Mouse (Mus musculus): ENCODE data around the gene Adgra1. TPM values are rescaled to one million over a fixed set of nuclear protein-coding genes. Genes with fewer than 3 reads are reported as not detected.

Adgra1 gene
- not detected in 3 replicates for total RNA-seq (2017)

GRCm38 (mm10) chr7:139834036-139834435, at the start of gene Adgra1:
TSS of gene Adgra1 (plus strand) at chr7:139834174.
- no peak for ATAC-seq (replicated peaks; ENCODE audit: insufficient number of reproducible peaks, low FRiP score, low TSS enrichment, poor library complexity, severe bottlenecking)

DNA sequence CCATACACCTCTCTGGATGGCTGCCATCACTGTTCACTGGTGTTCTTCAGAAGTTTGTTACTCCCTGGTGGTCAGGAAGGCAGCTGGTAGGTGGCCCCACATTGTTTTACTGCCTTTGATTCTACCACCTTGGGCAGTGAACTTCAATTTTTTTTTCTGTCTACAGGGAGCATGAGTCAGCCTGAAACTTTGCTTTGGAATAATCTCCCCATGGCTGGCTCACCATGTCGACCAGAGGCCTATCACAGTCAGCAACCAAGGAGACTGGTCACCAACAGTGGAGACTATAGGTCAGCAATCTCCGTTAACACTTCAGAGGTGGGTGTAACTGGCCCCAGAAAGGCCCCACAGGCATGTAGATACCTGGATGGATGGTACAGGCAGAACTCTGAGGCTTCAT, 46.6 kb upstream of the Adgra1 start:
- no peak for ATAC-seq (replicated peaks; ENCODE audit: insufficient number of reproducible peaks, low FRiP score, low TSS enrichment, poor library complexity, severe bottlenecking)

GRCm38 (mm10) chr7:139788927-139789326, 45.0 kb upstream of the Adgra1 start:
- ATAC-seq (replicated peaks; ENCODE audit: insufficient number of reproducible peaks, low FRiP score, low TSS enrichment, poor library complexity, severe bottlenecking) = no peak

DNA sequence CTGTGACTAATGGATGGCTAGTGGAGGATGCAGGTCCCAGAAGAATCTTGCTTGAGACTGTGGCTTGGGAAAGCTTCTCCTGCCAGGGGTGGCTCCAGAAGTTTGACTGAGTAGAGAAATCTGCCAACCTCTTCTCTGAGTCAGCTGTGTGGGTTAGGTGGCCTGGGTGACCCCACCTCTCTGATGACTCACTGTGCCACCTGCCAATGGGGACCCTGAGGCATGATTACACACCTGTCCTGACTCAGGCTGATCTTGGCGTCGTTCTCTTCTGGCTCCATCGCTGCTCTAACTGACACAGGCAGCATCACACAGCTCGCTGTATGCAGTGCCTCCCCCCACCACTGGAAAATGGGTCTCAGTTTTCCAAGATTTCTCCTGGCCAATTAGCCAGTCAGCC, 44.3 kb upstream of the Adgra1 start:
- ATAC-seq (replicated peaks; ENCODE audit: insufficient number of reproducible peaks, low FRiP score, low TSS enrichment, poor library complexity, severe bottlenecking) = no peak

DNA sequence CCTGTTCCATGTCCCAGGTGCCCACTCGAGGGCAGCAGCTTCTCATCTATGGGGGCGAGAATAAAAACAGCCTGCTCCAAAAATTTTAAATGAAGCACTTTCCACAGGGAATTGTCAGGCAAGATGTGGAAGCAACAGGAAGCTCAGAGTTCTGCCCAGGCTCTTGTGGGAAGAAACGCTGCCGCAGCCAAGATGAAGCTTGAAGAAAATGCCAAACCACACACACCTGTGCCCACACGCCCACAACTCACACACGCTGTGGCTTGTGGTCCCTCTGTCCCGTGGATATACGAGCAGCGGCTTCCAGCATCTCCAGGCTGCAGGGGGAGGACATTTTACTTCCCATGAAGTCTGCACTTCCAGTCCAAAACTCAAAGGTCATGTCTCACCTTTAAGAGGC, 42.4 kb upstream of the Adgra1 start:
- no peak for ATAC-seq (replicated peaks; ENCODE audit: insufficient number of reproducible peaks, low FRiP score, low TSS enrichment, poor library complexity, severe bottlenecking)

DNA sequence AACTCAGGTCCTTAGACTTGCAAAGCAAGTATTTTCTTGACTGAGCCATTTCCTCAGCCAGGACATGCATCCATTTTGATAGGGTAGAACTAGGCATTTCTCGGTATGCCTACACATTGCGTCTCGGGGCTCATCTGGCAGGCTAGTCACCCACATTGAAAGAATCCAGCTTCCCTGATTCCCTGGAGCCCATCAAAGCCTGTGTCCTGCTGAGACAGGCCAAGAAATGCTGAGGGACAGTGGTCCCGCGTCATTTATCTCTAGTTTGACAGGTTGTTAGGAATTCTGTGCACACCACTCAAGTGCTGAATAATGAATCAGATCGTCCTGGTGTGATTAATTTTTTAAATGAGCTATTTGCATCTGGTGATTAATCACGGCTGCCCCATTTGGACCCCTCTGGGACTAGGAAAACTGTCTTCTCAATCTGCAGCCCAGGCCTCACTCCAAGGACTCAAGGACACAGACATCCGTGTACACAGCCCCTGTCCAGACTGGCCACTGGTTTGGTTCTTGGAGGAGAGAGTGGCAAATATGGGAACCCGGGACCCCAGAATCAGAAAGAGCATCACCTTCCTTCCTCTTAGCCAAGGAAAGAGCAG, 38.9 kb upstream of the Adgra1 start:
- ATAC-seq (replicated peaks; ENCODE audit: insufficient number of reproducible peaks, low FRiP score, low TSS enrichment, poor library complexity, severe bottlenecking) = no peak

DNA sequence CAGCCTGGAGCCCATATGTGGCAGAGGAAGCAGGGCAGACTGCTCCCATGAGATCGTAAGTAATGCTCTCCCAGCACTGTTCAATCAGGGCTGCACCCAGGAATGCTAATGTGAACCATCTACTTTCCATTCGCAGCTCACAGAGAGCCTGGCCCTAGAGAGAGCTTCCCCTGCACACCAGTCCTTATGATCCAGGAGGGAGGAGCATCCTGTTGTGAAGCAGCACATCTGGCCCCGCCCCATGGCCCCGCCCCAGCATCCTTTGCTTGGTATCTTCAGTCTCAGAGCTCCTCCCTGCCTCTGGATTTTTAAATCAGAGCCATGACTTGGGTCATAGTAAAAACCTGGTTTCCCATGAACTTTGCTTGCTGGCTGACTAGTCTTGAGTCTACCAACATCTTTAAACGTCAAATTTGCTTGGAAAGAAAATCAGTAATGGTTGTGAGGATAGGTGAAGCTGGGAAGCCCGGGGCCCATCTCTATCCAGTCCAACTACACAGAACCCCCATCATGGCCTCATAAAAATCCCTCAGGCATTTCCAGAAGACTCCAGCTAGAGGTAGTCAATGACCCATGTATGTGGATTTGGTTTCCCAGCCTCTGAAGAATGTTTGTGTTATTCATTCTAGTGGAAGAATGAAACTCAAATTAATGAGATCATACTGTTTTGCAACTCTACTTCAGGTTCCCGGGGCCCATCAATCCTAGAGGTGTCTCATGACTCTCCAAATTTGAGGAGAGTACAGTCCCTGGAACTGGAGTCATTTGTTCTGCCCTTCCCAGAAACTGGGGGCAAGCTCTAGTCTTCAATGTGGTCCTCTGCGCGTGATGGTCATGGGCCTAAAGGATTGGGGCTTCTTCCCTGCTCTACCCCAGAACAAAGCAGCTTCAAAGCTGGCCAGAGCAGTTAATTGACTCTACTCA, 36.5 kb upstream of the Adgra1 start:
- no peak for ATAC-seq (replicated peaks; ENCODE audit: insufficient number of reproducible peaks, low FRiP score, low TSS enrichment, poor library complexity, severe bottlenecking)

- no peak for ATAC-seq (replicated peaks; ENCODE audit: insufficient number of reproducible peaks, low FRiP score, low TSS enrichment, poor library complexity, severe bottlenecking)
These were observed 27.8 kb upstream of the Adgra1 start for GRCm38 (mm10) chr7:139806175-139806601.

GRCm38 (mm10) chr7:139810036-139810435, 23.9 kb upstream of the Adgra1 start:
- ATAC-seq (replicated peaks; ENCODE audit: insufficient number of reproducible peaks, low FRiP score, low TSS enrichment, poor library complexity, severe bottlenecking) = no peak

- no peak for ATAC-seq (replicated peaks; ENCODE audit: insufficient number of reproducible peaks, low FRiP score, low TSS enrichment, poor library complexity, severe bottlenecking)
These were observed 22.3 kb upstream of the Adgra1 start for GRCm38 (mm10) chr7:139811706-139812105.

GRCm38 (mm10) chr7:139813577-139814207, 20.3 kb upstream of the Adgra1 start:
- ATAC-seq (replicated peaks; ENCODE audit: insufficient number of reproducible peaks, low FRiP score, low TSS enrichment, poor library complexity, severe bottlenecking) = no peak

- no peak for ATAC-seq (replicated peaks; ENCODE audit: insufficient number of reproducible peaks, low FRiP score, low TSS enrichment, poor library complexity, severe bottlenecking)
These were observed 11.5 kb upstream of the Adgra1 start for GRCm38 (mm10) chr7:139822301-139823010.

DNA sequence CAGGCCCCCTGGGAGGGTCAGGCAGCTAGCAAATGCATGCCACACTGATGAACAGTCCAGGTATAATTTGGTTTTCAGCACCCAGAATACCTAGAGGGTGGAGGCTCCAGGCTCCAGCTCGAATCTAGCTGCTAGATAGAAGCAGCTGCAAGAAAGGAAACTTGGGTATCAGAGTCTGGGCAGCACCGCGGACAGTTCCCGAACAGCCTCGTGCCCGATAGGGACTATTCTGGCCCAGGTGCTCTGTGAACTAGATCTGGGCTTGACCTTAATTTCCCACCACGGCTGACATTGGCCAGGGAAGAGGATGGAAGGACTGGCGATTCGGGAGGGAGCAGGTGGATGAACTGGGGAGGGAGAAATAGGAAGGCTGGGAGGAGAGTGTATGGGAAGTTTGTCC, 6.3 kb upstream of the Adgra1 start:
- ATAC-seq (replicated peaks; ENCODE audit: insufficient number of reproducible peaks, low FRiP score, low TSS enrichment, poor library complexity, severe bottlenecking) = no peak

DNA sequence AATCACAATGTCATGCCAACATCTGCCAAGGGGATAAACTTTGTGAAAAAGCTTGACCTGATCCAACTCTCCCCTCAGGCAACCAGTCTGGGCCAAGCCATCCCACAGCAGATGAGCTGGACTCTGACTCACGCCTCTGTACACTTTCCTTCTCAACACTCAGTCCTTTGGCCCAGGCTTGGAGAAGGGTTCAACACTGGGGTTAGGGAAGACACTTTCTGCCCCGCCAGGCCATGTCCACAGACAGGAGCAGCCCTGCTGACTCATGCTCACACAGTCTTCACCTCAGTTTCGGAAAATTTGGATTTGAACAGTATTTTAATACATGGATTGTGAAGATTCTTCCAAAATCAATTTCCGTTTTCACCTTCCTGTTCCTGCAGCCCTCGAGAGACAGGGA, 442 bp upstream of the Adgra1 start:
- ATAC-seq (replicated peaks; ENCODE audit: insufficient number of reproducible peaks, low FRiP score, low TSS enrichment, poor library complexity, severe bottlenecking) = no peak

GRCm38 (mm10) chr7:139835140-139836131, 1.5 kb downstream of the Adgra1 start:
- no peak for ATAC-seq (replicated peaks; ENCODE audit: insufficient number of reproducible peaks, low FRiP score, low TSS enrichment, poor library complexity, severe bottlenecking)

DNA sequence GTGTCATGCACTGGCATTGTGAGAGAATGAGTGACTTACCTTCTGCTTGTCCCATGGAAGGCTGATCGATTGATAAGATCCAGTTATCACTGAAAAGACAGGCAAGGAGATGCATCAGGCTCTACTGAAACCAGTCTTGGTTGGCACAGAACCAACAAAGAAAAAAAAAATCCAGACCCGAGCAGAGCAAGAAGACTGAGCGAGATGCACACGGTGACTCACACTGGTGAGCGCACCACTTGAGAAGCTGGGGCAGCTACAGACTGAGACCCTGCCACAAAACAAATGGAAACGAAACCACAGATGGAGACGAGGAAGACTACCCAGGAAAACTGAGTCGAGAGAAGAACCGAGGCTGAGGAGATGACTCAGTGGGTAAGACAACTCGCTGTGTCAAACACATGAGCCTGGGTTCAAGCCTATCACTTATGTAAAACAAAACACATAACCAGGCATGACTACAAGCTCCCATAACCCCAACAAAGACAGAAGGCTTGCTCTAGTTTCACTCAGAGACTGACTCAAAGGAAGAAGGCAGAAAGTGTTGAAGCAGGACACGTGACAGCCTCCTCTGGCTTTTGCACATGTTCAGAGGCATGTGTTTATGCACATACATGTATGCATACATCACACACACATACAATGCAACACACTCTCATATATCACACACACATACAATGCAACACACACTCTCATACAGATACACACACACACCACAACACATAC, 6.6 kb downstream of the Adgra1 start:
- ATAC-seq (replicated peaks; ENCODE audit: insufficient number of reproducible peaks, low FRiP score, low TSS enrichment, poor library complexity, severe bottlenecking) = no peak

- ATAC-seq (replicated peaks; ENCODE audit: insufficient number of reproducible peaks, low FRiP score, low TSS enrichment, poor library complexity, severe bottlenecking) = no peak
These were observed 8.4 kb downstream of the Adgra1 start for GRCm38 (mm10) chr7:139842397-139842796.
